Mouse (Mus musculus): ENCODE results near the gene Samd4b.
"Not testable (repeated sequence)": the region's sequence is repeated elsewhere in the genome, so short reads cannot be mapped to it uniquely, and the experiment has no call there.

Samd4b gene

GRCm38 (mm10) chr7:28558486-28558885 lies 39.5 kb downstream of the Samd4b start:
- DNase-seq: peak; percentile 71 to 78

- DNase-seq: no peak
Observed at GRCm38 (mm10) chr7:28557708-28558107, 40.2 kb downstream of the Samd4b start.

GRCm38 (mm10) chr7:28557069-28557468 lies 40.9 kb downstream of the Samd4b start:
- no peak for DNase-seq

GRCm38 (mm10) chr7:28555939-28556535 lies 41.9 kb downstream of the Samd4b start:
- no peak for DNase-seq

GRCm38 (mm10) chr7:28553076-28553475 lies 44.9 kb downstream of the Samd4b start:
- DNase-seq: no peak

- no peak for DNase-seq
Observed at GRCm38 (mm10) chr7:28547628-28548027, 50.3 kb downstream of the Samd4b start.

GRCm38 (mm10) chr7:28547154-28547553 lies 50.8 kb downstream of the Samd4b start, which contains the start of gene Nccrp1:
Gene Nccrp1, minus strand, starts transcription at chr7:28547254.
- no peak for DNase-seq

GRCm38 (mm10) chr7:28546649-28547048 lies 51.3 kb downstream of the Samd4b start:
- DNase-seq: no peak

- DNase-seq: no peak
Observed at GRCm38 (mm10) chr7:28545891-28546210, 52.1 kb downstream of the Samd4b start.

GRCm38 (mm10) chr7:28545048-28545890 lies 52.7 kb downstream of the Samd4b start:
- no peak for DNase-seq

- no peak for DNase-seq
Observed at GRCm38 (mm10) chr7:28544051-28544601, 53.8 kb downstream of the Samd4b start.

- no peak for DNase-seq
Observed at GRCm38 (mm10) chr7:28540526-28540925, 57.4 kb downstream of the Samd4b start, which contains the start of gene Sycn. Gene Sycn, plus strand, starts transcription at chr7:28540885.

GRCm38 (mm10) chr7:28538886-28539285 lies 59.1 kb downstream of the Samd4b start:
- not testable (repeated sequence) for DNase-seq

- no peak for DNase-seq
Observed at GRCm38 (mm10) chr7:28532005-28532404, 65.9 kb downstream of the Samd4b start.

GRCm38 (mm10) chr7:28527922-28528719 lies 69.8 kb downstream of the Samd4b start:
- peak; percentile 80 to 85 for DNase-seq

- not testable (repeated sequence) for DNase-seq
Observed at GRCm38 (mm10) chr7:28522536-28522935, 75.4 kb downstream of the Samd4b start, which contains the start of gene Ifnl3. Gene Ifnl3, plus strand, starts transcription at chr7:28522836.

GRCm38 (mm10) chr7:28511441-28511840 lies 86.5 kb downstream of the Samd4b start:
- no peak for DNase-seq

- not testable (repeated sequence) for DNase-seq
Observed at GRCm38 (mm10) chr7:28510405-28510974, 87.5 kb downstream of the Samd4b start, which contains the start of gene Ifnl2. Gene Ifnl2, minus strand, starts transcription at chr7:28510455.

GRCm38 (mm10) chr7:28509121-28509520 lies 88.8 kb downstream of the Samd4b start:
- not testable (repeated sequence) for DNase-seq

- DNase-seq: no peak
Observed at GRCm38 (mm10) chr7:28505585-28505984, 92.4 kb downstream of the Samd4b start.

- no peak for DNase-seq
Observed at GRCm38 (mm10) chr7:28495426-28495825, 102.5 kb downstream of the Samd4b start.

- no peak for DNase-seq
Observed at GRCm38 (mm10) chr7:28492310-28492709, 105.6 kb downstream of the Samd4b start.

Data from lung, adult 18-20 months (tissue).